Mouse (Mus musculus) brain, adult 2 months (tissue): ENCODE results near the gene Kbtbd12.

ENCODE experiments used
- DNase-seq: peaks from one replicate; pipeline ENCODE4 v3.0.0; 2011; ENCODE audit warnings: low read depth, low spot score

Kbtbd12 gene

GRCm38 (mm10) chr6:88637611-88638301 is at the start of gene Kbtbd12:
Gene Kbtbd12, minus strand, starts transcription at chr6:88637950.
- DNase-seq, result no peak

GRCm38 (mm10) chr6:88683380-88684053 is 45.8 kb upstream of the Kbtbd12 start:
- peak; percentile 24 for DNase-seq

- peak; percentile 39 for DNase-seq
Measured at GRCm38 (mm10) chr6:88681026-88681425, 43.3 kb upstream of the Kbtbd12 start.

- DNase-seq, result no peak
Measured at GRCm38 (mm10) chr6:88677738-88678137, 40.0 kb upstream of the Kbtbd12 start.

- no peak for DNase-seq
Measured at GRCm38 (mm10) chr6:88676753-88677736, 39.3 kb upstream of the Kbtbd12 start.

- DNase-seq, result no peak
Measured at GRCm38 (mm10) chr6:88675815-88676214, 38.1 kb upstream of the Kbtbd12 start.

GRCm38 (mm10) chr6:88662284-88662683 is 24.5 kb upstream of the Kbtbd12 start:
- DNase-seq, result no peak

- DNase-seq, result no peak
Measured at GRCm38 (mm10) chr6:88661696-88662095, 23.9 kb upstream of the Kbtbd12 start.

GRCm38 (mm10) chr6:88647564-88648295 is 10.0 kb upstream of the Kbtbd12 start:
- DNase-seq, result peak; percentile 12

- DNase-seq, result no peak
Measured at GRCm38 (mm10) chr6:88644786-88645185, 7.0 kb upstream of the Kbtbd12 start.

GRCm38 (mm10) chr6:88641346-88641920 is 3.7 kb upstream of the Kbtbd12 start:
- DNase-seq, result no peak

GRCm38 (mm10) chr6:88640331-88640730 is 2.6 kb upstream of the Kbtbd12 start:
- DNase-seq, result no peak

GRCm38 (mm10) chr6:88639921-88640320 is 2.2 kb upstream of the Kbtbd12 start:
- DNase-seq, result peak; percentile 85

GRCm38 (mm10) chr6:88639372-88639920 is 1.7 kb upstream of the Kbtbd12 start:
- DNase-seq, result no peak

- peak; percentile 17 for DNase-seq
Measured at GRCm38 (mm10) chr6:88638917-88639316, 1.2 kb upstream of the Kbtbd12 start.

GRCm38 (mm10) chr6:88635881-88636754 is 1.6 kb downstream of the Kbtbd12 start:
- DNase-seq, result no peak

- no peak for DNase-seq
Measured at GRCm38 (mm10) chr6:88631293-88631692, 6.5 kb downstream of the Kbtbd12 start.

GRCm38 (mm10) chr6:88630560-88630959 is 7.2 kb downstream of the Kbtbd12 start:
- DNase-seq, result no peak

- no peak for DNase-seq
Measured at GRCm38 (mm10) chr6:88629821-88630220, 7.9 kb downstream of the Kbtbd12 start.
